Mouse (Mus musculus): ENCODE measurements around the gene Ces4a. TPM values are rescaled to one million over a fixed set of nuclear protein-coding genes. Genes with fewer than 3 reads are reported as not detected.

The Ces4a gene
- polyA plus RNA-seq, 1 experiment from 2014 or later, result 0.13 TPM

- H3K4me3 ChIP-seq, result peak overlapping the region; percentile 34
- H3K9ac ChIP-seq, result peak overlapping the region; percentile 14
- no peaks in the 10 kb centered on the region for H3K36me3 ChIP-seq
- H3K27me3 ChIP-seq, result peaks cover 6% of the 10 kb centered on the region; the same call in 1 of the 2 replicates
- peak overlapping the region; percentile 75 for H3K27ac ChIP-seq (replicated peaks)
- H3K4me1 ChIP-seq (replicated peaks), result peaks cover 15% of the 10 kb centered on the region
- peak; percentile 91 for ATAC-seq (ENCODE audit: low FRiP score, low read depth)
- no peaks in the 10 kb centered on the region for H3K9me3 ChIP-seq
- under 1% methylated on average over 27 of the region's 27 CpGs for WGBS
- peak overlapping the region; percentile 68 for H3K4me2 ChIP-seq
These were observed 21.2 kb downstream of the Ces4a start for GRCm38 (mm10) chr8:105152623-105153398.

- H3K27me3 ChIP-seq, result peaks cover 6% of the 10 kb centered on the region; the same call in 1 of the 2 replicates
- H3K4me3 ChIP-seq, result no peak overlapping the region
- peaks cover 15% of the 10 kb centered on the region for H3K4me1 ChIP-seq (replicated peaks)
- WGBS, result 95% methylated on average over 5 of the region's 5 CpGs
- no peak overlapping the region for H3K9ac ChIP-seq
- H3K9me3 ChIP-seq, result no peaks in the 10 kb centered on the region
- H3K36me3 ChIP-seq, result no peaks in the 10 kb centered on the region
- ATAC-seq (ENCODE audit: low FRiP score, low read depth), result no peak
- no peak overlapping the region for H3K4me2 ChIP-seq
- no peak overlapping the region for H3K27ac ChIP-seq (replicated peaks)
These were observed 22.7 kb downstream of the Ces4a start for GRCm38 (mm10) chr8:105154316-105154715.

GRCm38 (mm10) chr8:105155091-105155745 lies 23.6 kb downstream of the Ces4a start:
- no peaks in the 10 kb centered on the region for H3K36me3 ChIP-seq
- H3K27me3 ChIP-seq, result peaks cover 6% of the 10 kb centered on the region; the same call in 1 of the 2 replicates
- no peak overlapping the region for H3K9ac ChIP-seq
- no peak overlapping the region for H3K4me3 ChIP-seq
- 85% methylated on average over 6 of the region's 6 CpGs for WGBS
- no peak overlapping the region for H3K27ac ChIP-seq (replicated peaks)
- no peak overlapping the region for H3K4me2 ChIP-seq
- no peak for ATAC-seq (ENCODE audit: low FRiP score, low read depth)
- no peaks in the 10 kb centered on the region for H3K9me3 ChIP-seq
- H3K4me1 ChIP-seq (replicated peaks), result peaks cover 15% of the 10 kb centered on the region

GRCm38 (mm10) chr8:105157555-105157954 lies 26.0 kb downstream of the Ces4a start:
- no peak overlapping the region for H3K9ac ChIP-seq
- H3K27me3 ChIP-seq, result peaks cover 6% of the 10 kb centered on the region; the same call in 1 of the 2 replicates
- WGBS, result 57% methylated on average over 10 of the region's 10 CpGs
- no peak overlapping the region for H3K27ac ChIP-seq (replicated peaks)
- no peak overlapping the region for H3K4me2 ChIP-seq
- H3K4me1 ChIP-seq (replicated peaks), result peaks cover 10% of the 10 kb centered on the region
- ATAC-seq (ENCODE audit: low FRiP score, low read depth), result no peak
- no peaks in the 10 kb centered on the region for H3K36me3 ChIP-seq
- H3K9me3 ChIP-seq, result no peaks in the 10 kb centered on the region
- H3K4me3 ChIP-seq, result no peak overlapping the region

GRCm38 (mm10) chr8:105158084-105158483 lies 26.5 kb downstream of the Ces4a start:
- WGBS, result 83% methylated on average over 3 of the region's 3 CpGs
- ATAC-seq (ENCODE audit: low FRiP score, low read depth), result no peak
- Histone ChIP-seq H3K36me3 (no peaks in the 10 kb centered on the region), H3K4me2 (no peak overlapping the region), H3K27ac (replicated peaks) (no peak overlapping the region), H3K27me3 (peaks cover 6% of the 10 kb centered on the region; the same call in 1 of the 2 replicates), H3K4me3 (no peak overlapping the region), H3K4me1 (replicated peaks) (peaks cover 4% of the 10 kb centered on the region), H3K9ac (no peak overlapping the region), H3K9me3 (no peaks in the 10 kb centered on the region)

GRCm38 (mm10) chr8:105161121-105161652 lies 29.6 kb downstream of the Ces4a start:
- 56% methylated on average over 3 of the region's 3 CpGs for WGBS
- Histone ChIP-seq H3K9ac (no peak overlapping the region), H3K4me1 (replicated peaks) (no peaks in the 10 kb centered on the region), H3K9me3 (no peaks in the 10 kb centered on the region), H3K27ac (replicated peaks) (no peak overlapping the region), H3K36me3 (no peaks in the 10 kb centered on the region), H3K27me3 (no peaks in the 10 kb centered on the region), H3K4me3 (no peak overlapping the region), H3K4me2 (no peak overlapping the region)
- ATAC-seq (ENCODE audit: low FRiP score, low read depth), result no peak

- Histone ChIP-seq H3K4me1 (replicated peaks) (no peaks in the 10 kb centered on the region), H3K27ac (replicated peaks) (no peak overlapping the region), H3K4me3 (no peak overlapping the region), H3K9ac (no peak overlapping the region), H3K9me3 (no peaks in the 10 kb centered on the region), H3K4me2 (no peak overlapping the region), H3K27me3 (no peaks in the 10 kb centered on the region), H3K36me3 (no peaks in the 10 kb centered on the region)
- WGBS, result 23% methylated on average over 6 of the region's 6 CpGs
- ATAC-seq (ENCODE audit: low FRiP score, low read depth), result no peak
These were observed 32.8 kb downstream of the Ces4a start for GRCm38 (mm10) chr8:105164272-105164902.

GRCm38 (mm10) chr8:105165191-105165590 lies 33.6 kb downstream of the Ces4a start:
- H3K9me3 ChIP-seq, result no peaks in the 10 kb centered on the region
- H3K27ac ChIP-seq (replicated peaks), result no peak overlapping the region
- ATAC-seq (ENCODE audit: low FRiP score, low read depth), result no peak
- WGBS, result 76% methylated on average over 2 of the region's 2 CpGs
- no peaks in the 10 kb centered on the region for H3K36me3 ChIP-seq
- no peaks in the 10 kb centered on the region for H3K27me3 ChIP-seq
- no peak overlapping the region for H3K4me2 ChIP-seq
- 0 out of 2 replicates have a peak, but pooled peaks cover 4% of the 10 kb centered on the region for H3K4me1 ChIP-seq (replicated peaks)
- H3K4me3 ChIP-seq, result no peak overlapping the region
- no peak overlapping the region for H3K9ac ChIP-seq

GRCm38 (mm10) chr8:105167116-105167515 lies 35.5 kb downstream of the Ces4a start:
- ATAC-seq (ENCODE audit: low FRiP score, low read depth), result no peak
- no peaks in the 10 kb centered on the region for H3K36me3 ChIP-seq
- H3K9me3 ChIP-seq, result no peaks in the 10 kb centered on the region
- no peak overlapping the region for H3K9ac ChIP-seq
- H3K4me2 ChIP-seq, result no peak overlapping the region
- no peak overlapping the region for H3K4me3 ChIP-seq
- no peaks in the 10 kb centered on the region for H3K27me3 ChIP-seq
- no peak overlapping the region for H3K27ac ChIP-seq (replicated peaks)
- peaks cover 10% of the 10 kb centered on the region for H3K4me1 ChIP-seq (replicated peaks)
- 79% methylated on average over 2 of the region's 2 CpGs for WGBS

GRCm38 (mm10) chr8:105169582-105169981 lies 38.0 kb downstream of the Ces4a start:
- Histone ChIP-seq H3K36me3 (no peaks in the 10 kb centered on the region), H3K4me1 (replicated peaks) (peaks cover 21% of the 10 kb centered on the region), H3K27ac (replicated peaks) (no peak overlapping the region), H3K27me3 (no peaks in the 10 kb centered on the region), H3K4me2 (peak overlapping the region; percentile 68), H3K9ac (no peak overlapping the region), H3K4me3 (no peak overlapping the region), H3K9me3 (no peaks in the 10 kb centered on the region)
- WGBS, result 61% methylated on average over 3 of the region's 3 CpGs
- ATAC-seq (ENCODE audit: low FRiP score, low read depth), result no peak

GRCm38 (mm10) chr8:105170041-105170380 lies 38.4 kb downstream of the Ces4a start:
- peak overlapping the region; percentile 62 for H3K27ac ChIP-seq (replicated peaks)
- peak overlapping the region; percentile 42; the same call in 1 of the 2 replicates for H3K9ac ChIP-seq
- 2% methylated on average over 5 of the region's 5 CpGs for WGBS
- no peak; the same call in 1 of the 2 replicates for ATAC-seq (ENCODE audit: low FRiP score, low read depth)
- no peaks in the 10 kb centered on the region for H3K27me3 ChIP-seq
- no peaks in the 10 kb centered on the region for H3K9me3 ChIP-seq
- peak overlapping the region; percentile 68 for H3K4me2 ChIP-seq
- no peaks in the 10 kb centered on the region for H3K36me3 ChIP-seq
- peak overlapping the region; percentile 73 for H3K4me3 ChIP-seq
- peaks cover 21% of the 10 kb centered on the region for H3K4me1 ChIP-seq (replicated peaks)
